Mouse (Mus musculus): ENCODE measurements around the gene Bloc1s4. TPM values are rescaled to one million over a fixed set of nuclear protein-coding genes. Genes with fewer than 3 reads are reported as not detected.

Bloc1s4 gene
- polyA plus RNA-seq, 1 experiment, result 27.2 TPM

DNA sequence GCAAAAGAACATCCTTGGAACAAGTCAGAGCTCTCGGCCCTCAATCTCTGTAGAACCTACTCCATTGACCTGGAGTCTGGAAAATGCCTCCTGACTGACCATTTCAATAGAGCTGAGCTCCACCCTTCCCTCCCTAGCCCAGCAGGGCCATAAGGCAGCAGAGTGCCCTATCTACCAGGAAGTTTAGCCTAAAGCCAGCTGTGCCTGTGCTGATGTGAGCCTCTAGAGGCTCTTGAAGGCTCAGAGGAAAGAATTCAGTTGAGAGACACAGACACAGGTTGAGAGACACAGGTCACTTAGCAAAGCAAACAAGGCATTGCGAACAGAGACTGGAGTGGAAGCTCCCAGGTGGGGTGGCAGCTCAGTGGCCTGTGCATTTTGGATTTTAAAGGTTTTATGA, 26.9 kb upstream of the Bloc1s4 start:
- peaks cover 13% of the 10 kb centered on the region for H3K9me3 ChIP-seq
- peaks cover 31% of the 10 kb centered on the region for H3K27me3 ChIP-seq (replicated peaks)
- TF ChIP-seq GATA1 (IDR thresholded peaks at IDR 0.05; ENCODE audit: borderline replicate concordance, low read length) (no peak), FLI1 (IDR thresholded peaks at IDR 0.05; ENCODE audit: low read length) (no peak)
- H3K4me3 ChIP-seq (replicated peaks), result no peak overlapping the region
- peaks cover 25% of the 10 kb centered on the region for H3K4me1 ChIP-seq
- H3K36me3 ChIP-seq (replicated peaks; ENCODE audit: low read length), result no peaks in the 10 kb centered on the region

DNA sequence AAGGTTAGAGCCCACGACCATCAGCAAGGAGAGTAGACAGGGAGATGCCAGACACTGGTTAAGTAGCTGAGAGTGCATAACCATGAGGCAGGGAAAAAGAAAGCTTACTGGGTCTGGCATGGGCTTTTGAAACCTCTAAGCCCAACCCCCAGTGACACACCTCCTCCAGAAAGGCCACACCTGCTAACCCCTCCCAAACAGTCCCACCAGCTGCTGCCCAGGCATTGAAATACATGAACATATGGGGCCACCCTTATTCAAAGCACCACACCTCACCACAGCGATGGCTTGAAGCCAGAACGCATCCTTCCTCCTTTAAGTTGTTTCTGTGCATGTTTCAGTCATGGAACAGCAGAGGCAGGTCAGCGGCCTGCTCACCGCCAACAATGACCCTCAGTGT, 24.1 kb upstream of the Bloc1s4 start:
- H3K4me1 ChIP-seq, result peaks cover 24% of the 10 kb centered on the region

DNA sequence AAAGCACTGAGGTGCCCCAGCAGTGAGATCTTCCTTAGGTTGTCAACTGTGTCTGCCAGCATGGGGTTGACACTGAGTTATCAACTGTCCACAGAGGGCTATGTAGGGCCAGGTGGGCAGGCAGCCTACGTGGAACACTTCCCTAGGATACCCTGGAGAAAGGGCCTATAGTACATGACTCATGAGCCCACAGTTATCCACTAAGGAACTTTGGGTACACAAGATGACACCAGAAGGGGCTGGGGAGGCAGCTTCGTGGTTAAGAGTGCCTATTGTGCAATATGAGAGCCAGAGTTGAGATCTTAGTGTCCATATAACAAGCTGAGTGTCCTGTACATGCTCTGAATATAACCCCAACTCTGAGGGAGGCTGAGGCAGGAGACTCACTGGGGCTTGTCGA, 21.2 kb upstream of the Bloc1s4 start:
- TF ChIP-seq FLI1 (IDR thresholded peaks at IDR 0.05; ENCODE audit: low read length), result no peak
- no peak for TF ChIP-seq GATA1 (IDR thresholded peaks at IDR 0.05; ENCODE audit: borderline replicate concordance, low read length)
- Histone ChIP-seq H3K27me3 (replicated peaks) (peaks cover 44% of the 10 kb centered on the region), H3K9me3 (no peaks in the 10 kb centered on the region), H3K36me3 (replicated peaks; ENCODE audit: low read length) (no peaks in the 10 kb centered on the region), H3K4me3 (replicated peaks) (no peak overlapping the region), H3K4me1 (peaks cover 6% of the 10 kb centered on the region; the same call in 1 of the 2 replicates)

More for the DNA sequence above, 24.1 kb upstream of the Bloc1s4 start:
- Histone ChIP-seq H3K9me3 (no peaks in the 10 kb centered on the region; the same call in 1 of the 2 replicates), H3K4me3 (replicated peaks) (no peak overlapping the region), H3K27me3 (replicated peaks) (peaks cover 39% of the 10 kb centered on the region), H3K36me3 (replicated peaks; ENCODE audit: low read length) (no peaks in the 10 kb centered on the region)
- no peak for TF ChIP-seq GATA1 (IDR thresholded peaks at IDR 0.05; ENCODE audit: borderline replicate concordance, low read length)
- no peak for TF ChIP-seq FLI1 (IDR thresholded peaks at IDR 0.05; ENCODE audit: low read length)

DNA sequence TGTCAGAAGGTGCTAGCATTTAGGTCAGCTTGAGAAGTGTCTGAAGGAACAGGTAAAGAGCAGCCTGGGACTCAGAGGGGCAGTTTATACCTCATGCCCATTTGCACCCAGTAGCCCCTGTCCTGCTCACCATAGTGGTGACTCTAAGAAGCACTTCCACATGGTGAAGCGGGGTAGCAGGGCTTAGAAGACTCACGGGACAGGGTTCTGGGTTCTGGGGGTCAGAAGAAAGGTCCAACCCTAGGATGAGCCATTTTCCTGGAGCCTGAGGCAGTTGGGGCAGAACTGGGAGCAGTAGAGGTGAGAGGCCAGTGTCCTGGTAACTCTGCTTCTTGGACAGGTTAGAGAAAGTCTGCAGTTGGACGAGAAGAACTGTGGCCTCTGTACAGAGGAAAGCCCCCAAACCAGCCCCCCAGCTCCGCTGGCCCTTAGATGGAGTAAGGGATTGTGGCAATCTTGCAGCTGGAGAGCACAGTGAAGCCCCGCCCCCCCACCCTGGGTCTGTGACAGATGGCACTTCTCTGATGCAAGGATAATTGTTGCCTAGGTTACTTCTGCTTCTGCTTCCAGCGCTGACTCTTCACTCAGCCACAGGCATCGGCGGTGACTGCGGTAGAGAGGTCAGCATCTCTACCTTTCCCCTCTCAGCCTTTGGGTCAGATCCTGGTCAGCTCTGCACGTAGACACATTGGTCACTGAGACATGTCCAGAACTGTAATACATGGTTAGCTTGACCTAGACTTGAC, 18.7 kb upstream of the Bloc1s4 start:
- no peaks in the 10 kb centered on the region for H3K36me3 ChIP-seq (replicated peaks; ENCODE audit: low read length)
- H3K4me1 ChIP-seq, result peaks cover 10% of the 10 kb centered on the region; the same call in 1 of the 2 replicates
- no peak overlapping the region for H3K4me3 ChIP-seq (replicated peaks)
- no peaks in the 10 kb centered on the region for H3K9me3 ChIP-seq
- peaks cover 53% of the 10 kb centered on the region for H3K27me3 ChIP-seq (replicated peaks)
- TF ChIP-seq GATA1 (IDR thresholded peaks at IDR 0.05; ENCODE audit: borderline replicate concordance, low read length), result no peak
- no peak for TF ChIP-seq FLI1 (IDR thresholded peaks at IDR 0.05; ENCODE audit: low read length)

DNA sequence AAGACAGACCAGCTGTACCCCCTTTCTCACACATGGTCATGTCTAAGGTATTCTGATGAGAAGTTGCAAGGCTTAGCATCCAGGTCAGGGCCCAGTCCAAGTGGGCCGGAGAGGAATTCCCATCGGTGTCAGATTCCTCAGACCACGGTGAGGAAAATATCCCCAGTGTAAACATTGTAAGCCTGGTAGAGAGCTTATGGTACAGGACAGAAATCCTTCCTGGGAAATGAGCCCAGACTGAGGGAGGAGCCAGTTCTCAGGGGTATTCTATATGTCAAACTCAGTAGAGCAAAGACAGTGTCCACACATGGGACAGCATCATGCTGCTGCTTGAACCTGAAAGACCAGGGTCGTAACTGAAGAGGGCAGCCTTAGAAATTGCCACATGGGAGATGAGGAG, 11.4 kb upstream of the Bloc1s4 start:
- no peak for TF ChIP-seq FLI1 (IDR thresholded peaks at IDR 0.05; ENCODE audit: low read length)
- TF ChIP-seq GATA1 (IDR thresholded peaks at IDR 0.05; ENCODE audit: borderline replicate concordance, low read length), result no peak
- Histone ChIP-seq H3K27me3 (replicated peaks) (peaks cover 39% of the 10 kb centered on the region), H3K4me1 (0 out of 2 replicates have a peak, but pooled peaks cover 4% of the 10 kb centered on the region), H3K4me3 (replicated peaks) (no peak overlapping the region), H3K9me3 (no peaks in the 10 kb centered on the region), H3K36me3 (replicated peaks; ENCODE audit: low read length) (no peaks in the 10 kb centered on the region)

DNA sequence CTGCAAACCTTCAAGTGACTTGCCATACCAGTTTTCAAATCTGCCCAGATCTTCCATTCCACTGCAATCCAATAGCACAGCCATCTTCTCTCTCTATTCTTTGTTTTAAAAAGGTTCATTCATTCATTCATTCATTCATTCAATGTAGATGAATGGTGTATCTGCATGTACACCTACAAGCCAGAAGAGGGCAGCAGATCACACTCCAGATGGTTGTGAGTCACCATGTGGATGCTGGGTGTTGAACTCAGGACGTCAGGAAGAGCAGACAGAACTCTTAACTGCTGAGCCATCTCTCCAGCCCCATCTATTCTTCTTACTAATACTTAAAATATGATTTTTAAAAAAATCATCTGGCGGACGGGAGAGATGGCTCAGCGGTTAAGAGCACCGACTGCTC, 8.6 kb upstream of the Bloc1s4 start:
- no peak for TF ChIP-seq GATA1 (IDR thresholded peaks at IDR 0.05; ENCODE audit: borderline replicate concordance, low read length)
- TF ChIP-seq FLI1 (IDR thresholded peaks at IDR 0.05; ENCODE audit: low read length), result no peak
- H3K4me1 ChIP-seq, result peaks cover 4% of the 10 kb centered on the region
- H3K9me3 ChIP-seq, result no peaks in the 10 kb centered on the region
- no peak overlapping the region for H3K4me3 ChIP-seq (replicated peaks)
- peaks cover 24% of the 10 kb centered on the region for H3K27me3 ChIP-seq (replicated peaks)
- H3K36me3 ChIP-seq (replicated peaks; ENCODE audit: low read length), result no peaks in the 10 kb centered on the region

DNA sequence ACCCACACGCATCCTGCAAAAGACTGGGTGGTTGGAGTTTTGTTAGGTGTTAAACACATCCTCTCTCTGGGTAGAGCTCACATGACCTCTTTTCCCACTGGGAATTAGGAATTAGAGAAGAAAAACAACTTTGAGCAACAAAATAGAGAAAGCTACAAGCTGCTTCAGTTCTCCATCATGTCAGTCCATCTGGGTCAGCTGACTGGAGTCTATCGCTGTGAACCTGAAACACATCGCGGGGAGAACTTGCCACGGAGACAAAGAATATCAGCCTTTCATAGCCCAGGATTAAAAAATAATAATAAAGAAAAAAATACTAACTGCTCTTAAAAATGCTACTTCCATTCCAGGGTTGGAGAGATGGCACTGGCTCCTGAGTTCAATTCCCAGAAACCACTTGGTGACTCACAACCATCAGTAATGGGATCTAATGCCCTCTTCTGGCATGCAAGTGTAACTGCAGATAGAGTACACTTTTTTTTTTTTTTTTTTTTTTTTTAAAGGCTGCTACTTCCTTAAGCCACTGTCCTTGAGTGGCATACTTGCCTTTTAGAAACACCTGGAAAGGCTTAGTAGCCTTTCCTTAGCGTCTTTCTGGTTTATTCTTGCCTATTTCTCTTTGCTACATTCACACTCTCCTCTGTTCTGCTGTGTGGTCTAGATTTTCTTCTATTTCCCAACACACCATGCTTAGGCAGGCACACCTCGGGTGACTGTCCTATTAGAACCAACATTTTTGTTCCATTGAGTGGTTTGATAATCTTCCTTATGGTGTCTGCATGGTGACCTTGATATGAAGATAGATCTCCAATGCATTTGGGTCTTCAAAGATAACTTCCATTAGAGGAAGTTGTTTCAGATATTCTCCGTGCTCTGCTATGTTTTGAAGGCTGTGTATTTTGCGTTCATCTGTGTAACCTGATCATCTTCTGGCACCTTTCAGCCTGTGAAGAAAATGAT, 1.9 kb upstream of the Bloc1s4 start:
- H3K36me3 ChIP-seq (replicated peaks; ENCODE audit: low read length), result peaks cover 12% of the 10 kb centered on the region
- H3K27me3 ChIP-seq (replicated peaks), result peaks cover 3% of the 10 kb centered on the region
- TF ChIP-seq GATA1 (IDR thresholded peaks at IDR 0.05; ENCODE audit: borderline replicate concordance, low read length) (no peak), FLI1 (IDR thresholded peaks at IDR 0.05; ENCODE audit: low read length) (no peak)
- H3K4me1 ChIP-seq, result peaks cover 47% of the 10 kb centered on the region
- H3K9me3 ChIP-seq, result no peaks in the 10 kb centered on the region
- no peak overlapping the region for H3K4me3 ChIP-seq (replicated peaks)

DNA sequence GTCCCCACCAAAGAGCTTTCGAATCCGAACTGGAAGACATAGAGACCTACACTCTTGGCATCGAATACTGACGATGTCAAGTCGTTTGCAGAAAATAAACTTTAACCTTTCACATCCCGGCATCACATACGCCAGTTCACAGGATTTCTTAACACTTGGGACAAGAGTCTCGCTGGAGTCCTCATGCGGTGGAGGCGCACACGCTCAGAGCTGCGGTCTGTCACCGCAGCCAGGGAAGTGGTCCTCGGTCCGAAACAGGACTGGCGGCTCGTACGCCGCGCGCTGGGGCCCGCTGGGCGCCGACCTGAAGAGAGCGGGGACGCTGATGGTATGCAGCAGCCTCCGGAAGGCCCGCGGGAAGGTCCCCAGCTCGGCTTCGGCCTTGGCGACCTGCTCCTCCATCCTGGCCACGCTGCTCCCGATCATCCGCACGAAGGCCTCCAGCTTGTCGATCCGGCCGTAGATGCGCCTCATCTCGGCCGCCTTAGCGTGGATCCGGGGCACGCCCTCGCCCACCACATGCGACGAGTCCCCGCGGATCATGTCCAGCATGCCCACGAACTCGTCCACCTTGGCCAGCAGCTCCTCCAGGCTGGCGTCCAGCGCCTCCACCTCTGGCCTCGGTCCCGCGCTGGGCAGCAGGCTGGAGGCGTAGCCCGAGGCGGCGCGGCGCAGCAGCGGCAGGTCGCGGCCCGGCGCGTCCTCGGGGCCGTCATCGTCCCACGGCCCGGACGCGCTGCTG, 485 bp downstream of the Bloc1s4 start:
- Histone ChIP-seq H3K9me3 (no peaks in the 10 kb centered on the region), H3K27me3 (replicated peaks) (peaks cover 3% of the 10 kb centered on the region), H3K36me3 (replicated peaks; ENCODE audit: low read length) (peaks cover 21% of the 10 kb centered on the region), H3K4me3 (replicated peaks) (peak overlapping the region; percentile 100), H3K4me1 (peaks cover 61% of the 10 kb centered on the region)
- TF ChIP-seq GATA1 (IDR thresholded peaks at IDR 0.05; ENCODE audit: borderline replicate concordance, low read length), result no peak
- no peak for TF ChIP-seq FLI1 (IDR thresholded peaks at IDR 0.05; ENCODE audit: low read length)

DNA sequence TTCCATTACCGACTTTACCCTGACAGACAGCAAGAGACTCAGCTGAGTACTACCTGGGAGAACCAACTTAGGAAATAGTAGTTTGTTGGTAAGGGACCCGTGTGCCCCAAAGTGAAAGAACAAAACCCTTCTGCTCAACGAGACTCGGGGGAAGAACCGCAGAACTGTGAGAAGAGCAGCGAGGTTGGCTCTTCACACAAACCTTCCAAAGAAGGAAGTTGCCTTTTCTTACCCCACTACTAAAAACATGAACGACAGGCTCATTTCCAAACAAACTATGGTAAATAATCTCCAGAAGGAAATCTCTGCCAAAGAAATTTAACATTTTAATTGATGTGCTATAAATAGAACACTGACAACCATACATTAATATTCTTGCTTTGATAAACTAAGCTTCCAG, 1.4 kb downstream of the Bloc1s4 start:
- H3K9me3 ChIP-seq, result no peaks in the 10 kb centered on the region
- peaks cover 62% of the 10 kb centered on the region for H3K4me1 ChIP-seq
- H3K4me3 ChIP-seq (replicated peaks), result peak overlapping the region; percentile 100
- TF ChIP-seq FLI1 (IDR thresholded peaks at IDR 0.05; ENCODE audit: low read length), result no peak
- TF ChIP-seq GATA1 (IDR thresholded peaks at IDR 0.05; ENCODE audit: borderline replicate concordance, low read length), result no peak
- peaks cover 21% of the 10 kb centered on the region for H3K36me3 ChIP-seq (replicated peaks; ENCODE audit: low read length)
- H3K27me3 ChIP-seq (replicated peaks), result peaks cover under 1% of the 10 kb centered on the region
